In the genomic region with DNA sequence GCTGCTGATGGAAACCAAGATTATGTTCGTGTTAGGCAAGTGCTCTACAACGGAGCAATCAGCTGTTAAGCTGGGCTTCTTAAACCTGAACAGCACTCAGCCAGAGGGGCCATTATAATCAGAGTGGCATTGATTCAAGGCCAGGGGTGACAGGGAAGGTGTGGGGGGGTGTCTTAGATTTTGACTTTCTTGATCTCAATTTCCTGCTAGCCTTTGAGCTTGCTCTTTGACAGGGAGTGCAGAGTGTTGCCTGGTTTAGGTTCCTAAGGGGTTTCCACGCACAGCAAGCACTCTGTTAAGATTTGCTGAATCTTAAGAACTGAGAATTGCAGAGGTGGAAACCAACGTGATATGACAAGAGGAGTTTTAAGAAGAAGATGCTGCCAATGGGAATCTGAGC, we compare ENCODE assay signal across 25 mouse cellular contexts. TPM values are rescaled to one million over a fixed set of nuclear protein-coding genes. Genes with fewer than 3 reads are reported as not detected.
DNase-seq lines count a peak whose midpoint lies in the region; ATAC-seq and TF ChIP-seq lines count a peak whose summit lies in the region.
"Had no signal": no experiment of that assay in that cellular context is flagged by ENCODE, and none has a peak within 500 bp of the region (broad histone marks: within the 10 kb centered on the region; RNA-seq: fewer than 3 reads in every experiment).

No protein-coding gene starts in this region.

- no peak for TF ChIP-seq POLR2A in spleen, adult 2 months (IDR thresholded peaks at IDR 0.05; ENCODE audit: low read depth, low read length)

- H3K27me3 ChIP-seq in spleen, adult 2 months (ENCODE audit: control insufficient read depth, insufficient read depth, low read length), result no peaks in the 10 kb centered on the region
- H3K27me3 ChIP-seq: embryonic facial prominence, embryonic 12.5 days; forebrain, embryonic 15.5 days; heart, embryonic 15.5 days; hindbrain, embryonic 13.5 days had no signal

- no peaks in the 10 kb centered on the region for H3K36me3 ChIP-seq in spleen, adult 2 months (ENCODE audit: control insufficient read depth, insufficient read depth, low read length)
- H3K36me3 ChIP-seq: embryonic facial prominence, embryonic 12.5 days; forebrain, embryonic 15.5 days; heart, embryonic 15.5 days; hindbrain, embryonic 13.5 days had no signal

- 42% methylated on average over 4 of the region's 4 CpGs for WGBS in spleen, adult 2 months

- intact Hi-C loops in left cerebral cortex, adult 2 months (cut with DNase I), result no loop called here

- H3K27ac ChIP-seq in spleen, adult 2 months (ENCODE audit: insufficient read depth, low read length), result peak overlapping the region; percentile 53; the same call in 1 of the 2 replicates
- H3K27ac ChIP-seq in left cerebral cortex, adult 2 months, result no peak overlapping the region
- H3K27ac ChIP-seq: embryonic facial prominence, embryonic 12.5 days; forebrain, embryonic 15.5 days; heart, adult 2 months; heart, embryonic 15.5 days; hindbrain, embryonic 13.5 days; hindbrain, postnatal 0 days had no signal

- TF ChIP-seq CTCF in spleen, adult 2 months (IDR thresholded peaks at IDR 0.05; ENCODE audit: extremely low read depth, insufficient read depth, insufficient read length, insufficient replicate concordance), result no peak
- TF ChIP-seq CTCF in left cerebral cortex, adult 2 months (IDR thresholded peaks at IDR 0.05), result no peak

- no peak overlapping the region for H3K4me3 ChIP-seq in spleen, adult 2 months (ENCODE audit: extremely low read depth, insufficient read depth, insufficient read length)
- H3K4me3 ChIP-seq in left cerebral cortex, adult 2 months, result no peak overlapping the region
- H3K4me3 ChIP-seq: embryonic facial prominence, embryonic 12.5 days; forebrain, embryonic 15.5 days; heart, adult 2 months; heart, embryonic 15.5 days; hindbrain, embryonic 13.5 days had no signal

- ATAC-seq in CD4-positive, CD25-positive, alpha-beta regulatory T cell, adult 4 months, result peak; percentile 7
- ATAC-seq: activated CD4-positive, CD25-positive, alpha-beta regulatory T cell, adult 4 months; forebrain, embryonic 15.5 days; hindbrain, postnatal 0 days had no signal

- no peak for DNase-seq in spleen, adult 2 months (ENCODE audit: low read depth in 1 of 2, low spot score in 2 of 2)
- DNase-seq in spleen, postnatal 36 days (ENCODE audit: low spot score in 2 of 2), result no peak
- peak; percentile 55 for DNase-seq in CD4-positive helper T cell, adult 2 months (ENCODE audit: low read depth, low spot score)
- DNase-seq in induced T-regulatory cell, adult 2 months (ENCODE audit: low read depth), result peak; percentile 70
- DNase-seq in left cerebral cortex, adult 8-10 months (ENCODE audit: low spot score in 2 of 2), result no peak
- no peak for DNase-seq in left cerebral cortex, adult 2 months (ENCODE audit: extremely low spot score in 1 of 2, low spot score in 2 of 2)
- DNase-seq: adrenal gland, postnatal 14 days; cerebellum, adult 11 months; cerebellum, adult 8-10 months; cerebellum, postnatal 25 days; gastrocnemius, postnatal 14 days; heart, adult 2 months; heart, postnatal 14 days had no signal

- peaks cover 16% of the 10 kb centered on the region; the same call in 1 of the 2 replicates for H3K4me1 ChIP-seq in spleen, adult 2 months (ENCODE audit: control insufficient read depth, insufficient read depth, insufficient read length)
- H3K4me1 ChIP-seq: embryonic facial prominence, embryonic 12.5 days; forebrain, embryonic 15.5 days; heart, embryonic 15.5 days; hindbrain, embryonic 13.5 days had no signal

RNA-seq across cellular contexts. Expression of a gene that starts 11.4 kb away (rescaled TPM):
- polyA plus RNA-seq in spleen, adult 2 months (2012; rRNA removed), result 2.2 and 2.3 TPM in 2 replicates
- polyA plus RNA-seq in CD4-positive, CD25-positive, alpha-beta regulatory T cell, adult 4 months (2017; shearing (Covaris generic)), result 10 to 100 TPM; 45.0 to 45.8 TPM
- not detected for total RNA-seq in left cerebral cortex, adult 8-10 months (2022)
- not detected for total RNA-seq in left cerebral cortex, adult 2 months (2021)
- total RNA-seq: gastrocnemius, adult 18-20 months; gastrocnemius, postnatal 14 days; hindbrain, postnatal 0 days had no signal
- polyA plus RNA-seq: cortical plate, adult 2 months; embryonic facial prominence, embryonic 12.5 days; forebrain, embryonic 11.5 days; forebrain, embryonic 15.5 days; heart, embryonic 11.5 days; hindbrain, embryonic 13.5 days; hindbrain, postnatal 0 days had no signal

RNA-seq across cellular contexts. Expression of a gene that starts 38.4 kb away (rescaled TPM):
- polyA plus RNA-seq in spleen, adult 2 months (2012; rRNA removed), result 2.1 TPM in 2 replicates
- 10 to 100 TPM in 1 of 2 experiments, 1 to 10 TPM in 1; 8.9 to 18.3 TPM for polyA plus RNA-seq in CD4-positive, CD25-positive, alpha-beta regulatory T cell, adult 4 months (2017; shearing (Covaris generic))
- total RNA-seq in left cerebral cortex, adult 8-10 months (2022), result under 1 TPM in 2 of 4 experiments, not detected in 2; 0.09 to 0.14 TPM
- total RNA-seq in left cerebral cortex, adult 2 months (2021), result under 1 TPM; 0.07 to 0.41 TPM
- total RNA-seq: gastrocnemius, adult 18-20 months; hindbrain, postnatal 0 days; MEL had no signal

RNA-seq across cellular contexts. Expression of a gene that starts 47.4 kb away (rescaled TPM):
- polyA plus RNA-seq in spleen, adult 2 months (2012; rRNA removed), result 0.69 and 0.89 TPM in 2 replicates
- polyA plus RNA-seq in CD4-positive, CD25-positive, alpha-beta regulatory T cell, adult 4 months (2017; shearing (Covaris generic)), result 10 to 100 TPM in 1 of 2 experiments, 1 to 10 TPM in 1; 9.2 to 11.5 TPM
- total RNA-seq in left cerebral cortex, adult 8-10 months (2022), result under 1 TPM; 0.22 to 0.78 (median 0.38) TPM
- total RNA-seq in left cerebral cortex, adult 2 months (2021), result under 1 TPM in 1 of 2 experiments, not detected in 1; 0.14 TPM
- polyA plus RNA-seq: forebrain, embryonic 15.5 days; hindbrain, embryonic 13.5 days had no signal

Comparison
In these comparisons a context has a peak if more than half of its experiments do, and no peak if none do; other contexts are left out.
1. DNase-seq: peak in CD4-positive helper T cell, adult 2 months (single experiment) and induced T-regulatory cell, adult 2 months (single experiment); none in spleen, adult 2 months (0 of 2), spleen, postnatal 36 days (0 of 2), left cerebral cortex, adult 8-10 months (0 of 2) and left cerebral cortex, adult 2 months (0 of 2).